Mouse (Mus musculus) c-Kit-positive CD71-positive TER-119-negative erythroid progenitor cells, embryonic 14.5 days (primary cell): ENCODE measurements around the gene Vrtn.

Experiments
- DNase-seq: peaks from one replicate; pipeline ENCODE4 v3.0.0-alpha.2; 2013; ENCODE audit warnings: low read depth

The Vrtn gene

GRCm38 (mm10) chr12:84689051-84689450 lies 48.2 kb downstream of the Vrtn start:
- DNase-seq, result no peak

- DNase-seq, result no peak
Measured at GRCm38 (mm10) chr12:84691347-84691746, 50.5 kb downstream of the Vrtn start.

GRCm38 (mm10) chr12:84692141-84692540 lies 51.3 kb downstream of the Vrtn start:
- DNase-seq, result no peak

GRCm38 (mm10) chr12:84698319-84699081 lies 57.7 kb downstream of the Vrtn start, which contains the start of gene Syndig1l:
Gene Syndig1l, minus strand, starts transcription at chr12:84698831.
- peak; percentile 41 for DNase-seq
